Mouse (Mus musculus) cerebellum, postnatal 4 days (tissue): ENCODE measurements at regions not wholly inside any gene's neighbourhood (a gene's known extent, or its start where the extent isn't known, plus 50 kb on each side); places are given as distances from the start of the nearest gene placed in this dataset.
A peak's percentile ranks its signal among the peaks of the same experiment; 100 is the strongest.
"Not testable (repeated sequence)": the region's sequence is repeated elsewhere in the genome, so short reads cannot be mapped to it uniquely, and the experiment has no call there.

ENCODE experiments used
- DNase-seq, 2 experiments: peaks; one replicate each; pipeline ENCODE4 v3.0.0; 2022; ENCODE audit warnings: low spot score in 2 of 2, mixed read lengths in 1 of 2

GRCm38 (mm10) chr2:95433996-95434395 is 884.0 kb upstream of the Lrrc4c start:
- not testable (repeated sequence) for DNase-seq

GRCm38 (mm10) chr2:95440957-95441356 is 877.0 kb upstream of the Lrrc4c start:
- no peak for DNase-seq

- no peak for DNase-seq
Observed at GRCm38 (mm10) chr2:95443245-95443799, 874.6 kb upstream of the Lrrc4c start.

- no peak for DNase-seq
Observed at GRCm38 (mm10) chr2:95448897-95449296, 869.1 kb upstream of the Lrrc4c start.

GRCm38 (mm10) chr2:95479827-95480226 is 838.1 kb upstream of the Lrrc4c start:
- no peak for DNase-seq

- DNase-seq, result no peak
Observed at GRCm38 (mm10) chr2:95483397-95483796, 834.6 kb upstream of the Lrrc4c start.

- DNase-seq, result no peak
Observed at GRCm38 (mm10) chr2:95487580-95488135, 830.3 kb upstream of the Lrrc4c start.

- no peak for DNase-seq
Observed at GRCm38 (mm10) chr2:95494026-95494697, 823.8 kb upstream of the Lrrc4c start.

GRCm38 (mm10) chr2:95494698-95495088 is 823.3 kb upstream of the Lrrc4c start:
- DNase-seq, result peak in 1 of 2 experiments; percentile 13

GRCm38 (mm10) chr2:95511286-95511685 is 806.7 kb upstream of the Lrrc4c start:
- no peak for DNase-seq

GRCm38 (mm10) chr2:95521624-95522023 is 796.3 kb upstream of the Lrrc4c start:
- DNase-seq, result no peak

- DNase-seq, result no peak
Observed at GRCm38 (mm10) chr2:95524590-95525266, 793.2 kb upstream of the Lrrc4c start.

GRCm38 (mm10) chr2:95564089-95564488 is 753.9 kb upstream of the Lrrc4c start:
- no peak for DNase-seq

GRCm38 (mm10) chr2:95575882-95576281 is 742.1 kb upstream of the Lrrc4c start:
- DNase-seq, result no peak

- no peak for DNase-seq
Observed at GRCm38 (mm10) chr2:95579201-95579600, 738.8 kb upstream of the Lrrc4c start.

GRCm38 (mm10) chr2:95586002-95586401 is 732.0 kb upstream of the Lrrc4c start:
- DNase-seq, result no peak

GRCm38 (mm10) chr2:95587044-95587443 is 730.9 kb upstream of the Lrrc4c start:
- no peak for DNase-seq

- DNase-seq, result no peak
Observed at GRCm38 (mm10) chr2:95613354-95613753, 704.6 kb upstream of the Lrrc4c start.

GRCm38 (mm10) chr2:95637533-95637932 is 680.4 kb upstream of the Lrrc4c start:
- DNase-seq, result no peak

GRCm38 (mm10) chr2:95674347-95674746 is 643.6 kb upstream of the Lrrc4c start:
- peak in 1 of 2 experiments; percentile 2 for DNase-seq

GRCm38 (mm10) chr2:95715355-95715754 is 602.6 kb upstream of the Lrrc4c start:
- no peak for DNase-seq
